Mouse (Mus musculus): ENCODE measurements around the gene Nktr. TPM values are rescaled to one million over a fixed set of nuclear protein-coding genes. Genes with fewer than 3 reads are reported as not detected.

The Nktr gene
- polyA plus RNA-seq, 1 experiment from 2014 or later, result 83.7 TPM

DNA sequence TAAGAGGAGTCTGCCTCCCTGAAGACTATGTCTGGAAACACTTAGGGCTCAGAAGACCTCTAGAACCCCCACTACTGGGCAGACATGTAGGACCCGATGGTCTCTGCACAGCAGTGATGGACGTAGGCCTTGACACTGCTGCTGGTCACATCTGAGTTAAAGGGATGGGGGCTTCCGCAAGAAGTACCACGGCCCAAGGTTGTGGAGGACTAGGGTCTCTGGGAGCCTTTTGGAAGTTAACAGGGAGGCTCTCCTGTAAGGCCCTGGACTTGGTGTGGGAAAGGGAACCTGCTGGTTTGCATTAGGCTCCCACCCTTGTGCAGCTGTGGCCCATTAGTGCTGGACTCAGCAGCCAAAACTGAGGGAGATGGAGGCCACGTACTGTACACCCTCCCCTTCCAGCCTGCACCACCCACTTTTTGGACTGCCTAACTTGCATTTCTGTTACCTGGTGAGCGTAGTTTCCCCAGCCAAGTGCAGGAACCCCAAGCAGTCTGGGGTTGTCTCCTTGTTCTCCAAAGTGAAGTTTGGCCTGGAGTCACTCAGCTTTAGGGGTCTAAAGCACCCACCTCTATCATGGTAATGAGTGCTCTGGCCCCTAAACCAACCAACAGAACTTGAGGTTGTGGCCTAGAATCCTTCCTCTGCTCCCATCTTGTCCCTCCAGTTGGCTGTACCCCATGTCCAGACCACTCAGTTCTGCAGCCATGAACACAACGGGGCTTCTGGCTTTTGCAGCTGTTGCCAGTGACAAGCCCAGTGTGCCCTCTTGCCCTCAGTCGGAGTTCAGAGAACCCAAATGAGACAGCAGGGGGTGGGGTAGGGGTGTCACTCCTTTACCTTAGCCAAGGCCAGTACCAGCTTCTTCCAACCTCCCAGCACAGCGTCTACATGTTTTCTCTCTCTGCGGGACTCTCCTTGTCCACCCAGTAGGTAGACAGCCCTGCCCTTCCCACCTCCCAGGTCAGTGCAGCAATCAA is 39.2 kb downstream of the Nktr start:
- Histone ChIP-seq H3K4me2 (replicated peaks; ENCODE audit: low read depth, low read length) (peak overlapping the region; percentile 94), H3K9ac (ENCODE audit: low read depth, low read length) (0 out of 2 replicates have a peak overlapping the region, but pooled peaks have one; percentile 92), H3K27ac (ENCODE audit: low read depth, low read length) (no peak overlapping the region), H3K36me3 (ENCODE audit: control insufficient read depth, insufficient read depth, low read length) (peaks cover 42% of the 10 kb centered on the region), H3K9me3 (ENCODE audit: control insufficient read depth, low read length) (no peaks in the 10 kb centered on the region), H3K4me1 (ENCODE audit: control insufficient read depth, insufficient read depth, low read length) (peaks cover 26% of the 10 kb centered on the region; the same call in 1 of the 2 replicates), H3K4me3 (ENCODE audit: low read length) (peak overlapping the region; percentile 86), H3K27me3 (ENCODE audit: control insufficient read depth, insufficient read depth, low read length) (no peaks in the 10 kb centered on the region)
- ATAC-seq (ENCODE audit: low FRiP score, low TSS enrichment), result no peak
- 47% methylated on average over 10 of the region's 10 CpGs for WGBS

DNA sequence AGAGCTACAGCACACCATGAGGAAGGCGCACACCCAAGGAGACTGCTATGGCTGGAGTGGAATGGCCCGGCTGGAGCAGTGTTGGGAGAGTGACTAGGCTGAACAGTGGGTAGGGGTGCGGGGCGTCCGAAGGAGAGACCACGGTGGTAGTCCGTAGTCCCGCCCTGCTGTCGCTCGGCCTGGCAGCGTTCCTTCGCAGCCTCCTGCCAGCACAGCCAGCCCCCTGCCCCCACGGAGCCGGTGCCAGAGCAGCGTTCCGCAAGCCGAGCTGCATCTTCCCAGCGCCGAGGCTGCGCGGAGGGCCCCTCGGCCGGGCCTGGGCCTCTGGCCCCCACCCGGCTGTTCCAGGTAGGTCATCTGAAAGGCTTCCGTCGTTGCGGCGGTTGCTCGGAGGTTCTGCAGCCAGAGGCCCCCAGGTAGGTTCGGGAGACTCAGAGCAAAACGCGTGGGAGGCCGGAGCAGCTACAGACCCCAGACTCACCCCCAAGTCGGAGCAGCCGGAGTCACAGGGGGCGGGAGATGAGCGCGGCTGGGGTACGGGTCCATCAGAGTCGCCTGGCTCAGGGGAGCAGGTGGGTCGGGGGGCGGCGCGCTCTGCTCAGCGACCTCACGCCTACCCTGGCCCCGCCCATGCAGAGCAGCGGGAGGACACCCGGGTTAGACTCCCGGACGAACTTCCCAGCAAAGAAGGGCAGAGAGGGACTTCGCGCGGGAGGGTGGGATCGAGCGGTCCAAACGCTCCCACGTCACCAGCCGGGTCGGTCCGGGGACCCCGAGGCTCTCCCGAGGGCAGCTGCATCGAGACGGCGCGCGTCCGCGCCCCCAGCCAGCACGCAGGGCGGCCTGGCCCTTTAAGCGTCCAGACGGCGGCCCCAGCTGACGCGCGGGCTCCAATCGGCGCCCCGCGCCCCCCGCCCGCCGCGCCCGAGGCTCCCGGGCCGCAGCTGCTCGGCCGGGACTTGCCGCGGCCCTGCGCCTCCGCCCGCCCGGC is 40.4 kb downstream of the Nktr start, which contains the start of gene Zfp651:
Gene Zfp651, plus strand, starts transcription at position 240 of the 991 bp plus-strand sequence.
- peaks cover 38% of the 10 kb centered on the region for H3K36me3 ChIP-seq (ENCODE audit: control insufficient read depth, insufficient read depth, low read length)
- ATAC-seq (ENCODE audit: low FRiP score, low TSS enrichment), result peak; percentile 75

DNA sequence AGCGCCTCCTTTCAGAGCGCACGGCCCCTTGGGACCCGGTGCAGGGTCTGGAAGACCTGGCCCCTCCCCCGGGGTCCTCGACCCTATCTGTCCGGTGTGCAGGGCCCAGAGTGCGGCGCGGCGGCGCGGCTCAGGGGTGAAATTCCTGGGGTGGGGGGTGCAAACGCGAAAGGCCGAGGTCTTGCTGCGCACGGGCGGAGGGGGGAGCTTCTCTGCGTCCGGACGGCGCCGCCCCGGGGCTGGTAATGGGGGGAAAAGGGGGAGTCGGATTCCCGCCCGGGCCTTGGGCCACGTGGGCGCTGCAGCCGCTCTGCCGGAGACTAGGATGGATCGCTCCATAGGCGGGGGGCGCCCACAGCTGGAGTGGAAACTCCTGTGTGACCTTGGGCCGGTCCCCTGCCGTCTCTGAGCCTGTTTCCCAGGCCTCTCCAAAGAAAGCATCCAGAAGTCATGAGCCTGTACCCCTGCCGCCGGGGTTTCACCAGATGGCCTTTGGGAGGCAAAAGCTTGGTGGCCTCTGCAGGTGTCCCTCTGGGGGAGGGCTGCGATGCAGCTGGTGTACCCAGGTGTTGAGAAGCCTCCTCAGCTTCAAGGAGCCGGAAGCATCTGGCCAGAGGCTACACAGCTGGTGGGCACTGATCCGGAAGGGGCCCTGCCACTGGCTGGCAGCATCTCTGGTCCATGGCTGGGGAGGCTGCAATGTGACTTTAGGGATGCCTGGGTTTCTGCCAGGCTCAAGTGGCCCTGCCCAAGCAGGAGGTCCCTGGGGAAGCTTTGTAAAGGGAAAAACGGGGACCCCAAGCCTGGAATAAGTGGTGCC is 41.5 kb downstream of the Nktr start:
- WGBS, result 1% methylated on average over 31 of the region's 43 CpGs
- no peaks in the 10 kb centered on the region for H3K27me3 ChIP-seq (ENCODE audit: control insufficient read depth, insufficient read depth, low read length)
- H3K36me3 ChIP-seq (ENCODE audit: control insufficient read depth, insufficient read depth, low read length), result peaks cover 37% of the 10 kb centered on the region
- ATAC-seq (ENCODE audit: low FRiP score, low TSS enrichment), result peak; percentile 74
- peak overlapping the region; percentile 92 for H3K9ac ChIP-seq (ENCODE audit: low read depth, low read length)
- peak overlapping the region; percentile 86 for H3K4me3 ChIP-seq (ENCODE audit: low read length)
- peak overlapping the region; percentile 94 for H3K4me2 ChIP-seq (replicated peaks; ENCODE audit: low read depth, low read length)
- peak overlapping the region; percentile 93 for H3K27ac ChIP-seq (ENCODE audit: low read depth, low read length)
- no peaks in the 10 kb centered on the region for H3K9me3 ChIP-seq (ENCODE audit: control insufficient read depth, low read length)
- peaks cover 26% of the 10 kb centered on the region; the same call in 1 of the 2 replicates for H3K4me1 ChIP-seq (ENCODE audit: control insufficient read depth, insufficient read depth, low read length)

More for the DNA sequence above, 40.4 kb downstream of the Nktr start, which contains the start of gene Zfp651:
- H3K27me3 ChIP-seq (ENCODE audit: control insufficient read depth, insufficient read depth, low read length), result no peaks in the 10 kb centered on the region
- peaks cover 26% of the 10 kb centered on the region; the same call in 1 of the 2 replicates for H3K4me1 ChIP-seq (ENCODE audit: control insufficient read depth, insufficient read depth, low read length)
- peak within 1 kb of the TSS; percentile 92 for H3K9ac ChIP-seq (ENCODE audit: low read depth, low read length)
- peak within 1 kb of the TSS; percentile 94 for H3K4me2 ChIP-seq (replicated peaks; ENCODE audit: low read depth, low read length)
- H3K4me3 ChIP-seq (ENCODE audit: low read length), result peak within 1 kb of the TSS; percentile 86
- no peaks in the 10 kb centered on the region for H3K9me3 ChIP-seq (ENCODE audit: control insufficient read depth, low read length)
- H3K27ac ChIP-seq (ENCODE audit: low read depth, low read length), result peak within 1 kb of the TSS; percentile 93
- 1% methylated on average over 80 of the region's 97 CpGs for WGBS

DNA sequence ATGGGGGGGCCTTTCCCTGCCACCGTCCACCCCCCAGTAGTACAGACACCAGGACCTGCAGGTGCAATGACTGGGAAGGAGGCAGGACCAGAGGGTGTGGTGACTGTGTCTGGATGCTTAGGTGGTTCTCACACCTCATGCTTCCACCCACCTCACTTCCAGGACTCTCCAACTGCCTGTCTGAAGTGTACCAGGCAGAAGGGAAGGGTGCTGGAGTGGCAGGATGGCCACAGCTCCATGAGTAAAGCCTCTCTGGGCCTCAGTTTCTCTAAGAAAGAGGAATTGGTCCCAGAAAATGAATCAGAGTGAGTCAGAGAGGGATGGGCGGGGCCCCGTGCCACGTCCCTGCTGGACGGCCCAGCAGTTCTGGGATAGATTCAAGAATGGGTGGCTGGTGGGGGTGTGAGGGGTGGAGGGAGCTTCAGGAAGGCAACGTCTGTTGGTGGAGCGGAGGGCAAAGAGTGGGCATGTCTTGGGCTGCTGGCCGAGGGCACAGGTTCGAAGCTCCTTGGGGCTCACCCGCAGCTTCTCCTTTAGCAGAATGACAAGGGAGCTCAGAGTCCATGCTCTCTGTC is 42.2 kb downstream of the Nktr start:
- H3K9me3 ChIP-seq (ENCODE audit: control insufficient read depth, low read length), result no peaks in the 10 kb centered on the region
- no peak overlapping the region for H3K27ac ChIP-seq (ENCODE audit: low read depth, low read length)
- peak overlapping the region; percentile 94 for H3K4me2 ChIP-seq (replicated peaks; ENCODE audit: low read depth, low read length)
- WGBS, result 71% methylated on average over 10 of the region's 10 CpGs
- peak overlapping the region; percentile 86 for H3K4me3 ChIP-seq (ENCODE audit: low read length)
- H3K4me1 ChIP-seq (ENCODE audit: control insufficient read depth, insufficient read depth, low read length), result peaks cover 26% of the 10 kb centered on the region; the same call in 1 of the 2 replicates
- no peak for ATAC-seq (ENCODE audit: low FRiP score, low TSS enrichment)
- no peaks in the 10 kb centered on the region for H3K27me3 ChIP-seq (ENCODE audit: control insufficient read depth, insufficient read depth, low read length)
- peaks cover 38% of the 10 kb centered on the region for H3K36me3 ChIP-seq (ENCODE audit: control insufficient read depth, insufficient read depth, low read length)
- peak overlapping the region; percentile 92 for H3K9ac ChIP-seq (ENCODE audit: low read depth, low read length)

DNA sequence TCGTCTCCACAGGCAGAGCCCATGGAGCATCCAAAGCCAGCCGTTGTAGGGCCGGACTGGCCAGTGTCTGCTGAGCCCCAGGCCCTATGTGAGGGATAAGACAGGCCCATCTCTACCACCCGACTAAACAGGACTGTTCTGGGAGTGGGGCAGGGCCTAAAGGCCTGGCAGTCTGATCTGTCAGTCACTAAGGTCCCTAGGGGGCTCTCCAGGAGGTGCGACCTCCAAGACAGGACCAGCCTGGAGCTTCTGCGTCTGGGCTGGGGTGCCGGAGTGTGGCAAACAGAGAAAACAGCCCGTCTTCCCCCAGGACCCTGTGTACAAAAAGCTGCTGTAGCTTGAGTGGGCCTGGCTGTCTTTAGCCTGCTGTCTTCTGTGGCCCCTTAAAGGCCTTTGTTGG is 42.8 kb downstream of the Nktr start:
- no peak for ATAC-seq (ENCODE audit: low FRiP score, low TSS enrichment)
- H3K36me3 ChIP-seq (ENCODE audit: control insufficient read depth, insufficient read depth, low read length), result peaks cover 38% of the 10 kb centered on the region
- H3K9ac ChIP-seq (ENCODE audit: low read depth, low read length), result no peak overlapping the region
- H3K27me3 ChIP-seq (ENCODE audit: control insufficient read depth, insufficient read depth, low read length), result no peaks in the 10 kb centered on the region
- H3K27ac ChIP-seq (ENCODE audit: low read depth, low read length), result no peak overlapping the region
- H3K4me1 ChIP-seq (ENCODE audit: control insufficient read depth, insufficient read depth, low read length), result peaks cover 26% of the 10 kb centered on the region; the same call in 1 of the 2 replicates
- H3K9me3 ChIP-seq (ENCODE audit: control insufficient read depth, low read length), result no peaks in the 10 kb centered on the region
- 67% methylated on average over 8 of the region's 8 CpGs for WGBS
- no peak overlapping the region for H3K4me3 ChIP-seq (ENCODE audit: low read length)
- H3K4me2 ChIP-seq (replicated peaks; ENCODE audit: low read depth, low read length), result no peak overlapping the region

DNA sequence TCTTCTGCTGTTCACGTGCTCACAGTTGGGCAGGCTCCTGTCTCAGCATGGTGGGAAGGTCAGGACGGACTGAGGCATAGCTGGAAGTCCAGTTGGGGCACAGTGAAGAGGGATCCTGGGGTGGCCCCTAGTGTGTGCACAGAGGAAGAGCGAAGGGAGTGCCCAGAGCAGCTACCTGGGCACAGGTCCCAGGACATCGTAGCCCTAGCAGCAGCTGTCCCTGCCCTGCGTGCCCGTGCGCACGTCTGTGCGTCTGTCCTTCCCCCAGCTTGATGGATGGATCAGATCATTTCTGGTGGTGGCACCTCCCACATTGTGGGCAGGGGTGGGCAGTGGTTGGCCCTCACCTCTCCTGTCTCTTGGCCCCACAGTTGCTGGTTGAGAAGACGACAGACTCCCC is 43.3 kb downstream of the Nktr start:
- WGBS, result 82% methylated on average over 10 of the region's 10 CpGs
- no peak for ATAC-seq (ENCODE audit: low FRiP score, low TSS enrichment)
- H3K27ac ChIP-seq (ENCODE audit: low read depth, low read length), result no peak overlapping the region

DNA sequence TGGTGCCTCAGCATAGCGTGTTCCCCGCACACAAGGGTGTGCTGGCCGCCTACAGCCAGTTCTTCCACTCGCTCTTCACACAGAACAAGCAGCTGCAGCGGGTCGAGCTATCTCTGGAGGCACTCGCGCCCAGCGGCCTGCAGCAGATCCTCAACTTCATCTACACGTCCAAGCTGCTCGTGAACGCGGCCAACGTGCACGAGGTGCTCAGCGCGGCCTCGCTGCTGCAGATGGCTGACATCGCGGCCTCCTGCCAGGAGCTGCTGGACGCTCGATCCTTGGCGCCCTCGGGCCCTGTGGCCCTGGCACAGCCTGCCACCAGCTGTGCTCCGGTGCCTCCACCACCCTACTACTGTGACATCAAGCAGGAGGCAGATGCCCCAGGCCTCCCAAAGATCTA is 43.8 kb downstream of the Nktr start:
- ATAC-seq (ENCODE audit: low FRiP score, low TSS enrichment), result no peak
- peaks cover 45% of the 10 kb centered on the region for H3K36me3 ChIP-seq (ENCODE audit: control insufficient read depth, insufficient read depth, low read length)
- H3K9me3 ChIP-seq (ENCODE audit: control insufficient read depth, low read length), result no peaks in the 10 kb centered on the region
- H3K27ac ChIP-seq (ENCODE audit: low read depth, low read length), result no peak overlapping the region
- H3K9ac ChIP-seq (ENCODE audit: low read depth, low read length), result no peak overlapping the region
- H3K4me1 ChIP-seq (ENCODE audit: control insufficient read depth, insufficient read depth, low read length), result peaks cover 22% of the 10 kb centered on the region; the same call in 1 of the 2 replicates
- no peaks in the 10 kb centered on the region for H3K27me3 ChIP-seq (ENCODE audit: control insufficient read depth, insufficient read depth, low read length)
- 91% methylated on average over 25 of the region's 25 CpGs for WGBS
- H3K4me3 ChIP-seq (ENCODE audit: low read length), result no peak overlapping the region
- no peak overlapping the region for H3K4me2 ChIP-seq (replicated peaks; ENCODE audit: low read depth, low read length)

More for the DNA sequence above, 43.3 kb downstream of the Nktr start:
- Histone ChIP-seq H3K4me3 (ENCODE audit: low read length) (no peak overlapping the region), H3K9me3 (ENCODE audit: control insufficient read depth, low read length) (no peaks in the 10 kb centered on the region), H3K4me2 (replicated peaks; ENCODE audit: low read depth, low read length) (no peak overlapping the region), H3K36me3 (ENCODE audit: control insufficient read depth, insufficient read depth, low read length) (peaks cover 40% of the 10 kb centered on the region), H3K4me1 (ENCODE audit: control insufficient read depth, insufficient read depth, low read length) (peaks cover 26% of the 10 kb centered on the region; the same call in 1 of the 2 replicates), H3K27me3 (ENCODE audit: control insufficient read depth, insufficient read depth, low read length) (no peaks in the 10 kb centered on the region), H3K9ac (ENCODE audit: low read depth, low read length) (no peak overlapping the region)

Data from kidney, embryonic 14.5 days (tissue).